Mouse (Mus musculus) liver, embryonic 11.5 days (tissue): ENCODE results near the gene Esp38. TPM values are rescaled to one million over a fixed set of nuclear protein-coding genes. Genes with fewer than 3 reads are reported as not detected.
"Not testable (repeated sequence)": the region's sequence is repeated elsewhere in the genome, so short reads cannot be mapped to it uniquely, and the experiment has no call there.

ENCODE experiments used
- ATAC-seq: fragments of 200-750 bp; cut with Nextera tagmentation; replicated peaks from 2 replicates; pipeline ENCODE4 v1.8.0; 2017; ENCODE audit warnings: moderate number of reproducible peaks, mild to moderate bottlenecking, moderate TSS enrichment, moderate library complexity; ENCODE audit not compliant: low FRiP score
- DNase-seq: peaks from one replicate; pipeline ENCODE4 v3.0.0-alpha.2; 2017; ENCODE audit warnings: low spot score
- H3K27ac ChIP-seq: fragments of 300-500 bp; sonication (generic); 2 replicates; pipeline ENCODE4 v1.5.1; 2014; ENCODE audit warnings: mild to moderate bottlenecking, low read depth, low read length, control low read depth
- H3K27me3 ChIP-seq: fragments of 300-500 bp; sonication (generic); replicated peaks from 2 replicates; pipeline ENCODE4 v1.6.1; 2014; ENCODE audit warnings: low read length, mixed read lengths; ENCODE audit not compliant: control insufficient read depth, insufficient read depth
- H3K36me3 ChIP-seq: fragments of 300-500 bp; sonication (generic); 2 replicates; pipeline ENCODE4 v1.6.1; 2014; ENCODE audit warnings: mild to moderate bottlenecking, low read length, moderate library complexity, mixed read lengths; ENCODE audit not compliant: control insufficient read depth, insufficient read depth
- H3K4me1 ChIP-seq: fragments of 300-500 bp; sonication (generic); replicated peaks from 2 replicates; pipeline ENCODE4 v1.6.1; 2014; ENCODE audit warnings: low read length, mixed read lengths; ENCODE audit not compliant: control insufficient read depth, insufficient read depth
- H3K4me2 ChIP-seq: fragments of 300-500 bp; sonication (generic); 2 replicates; pipeline ENCODE4 v1.6.1; 2014; ENCODE audit warnings: mild to moderate bottlenecking, control low read depth, moderate library complexity
- H3K4me3 ChIP-seq: fragments of 300-500 bp; sonication (generic); 2 replicates; pipeline ENCODE4 v1.5.1; 2014; ENCODE audit warnings: low read depth, low read length, control low read depth
- H3K9ac ChIP-seq: fragments of 300-500 bp; sonication (generic); 2 replicates; pipeline ENCODE4 v1.6.1; 2014; ENCODE audit warnings: low read depth, low read length, control low read depth
- H3K9me3 ChIP-seq: fragments of 300-500 bp; sonication (generic); 2 replicates; pipeline ENCODE4 v1.6.1; 2016; ENCODE audit warnings: low read length, inconsistent platforms, mixed read lengths; ENCODE audit not compliant: control insufficient read depth
- WGBS: fragments of 180-500 bp; shearing (Covaris S2); extraction: QIAGEN DNeasy Blood & Tissue Kit; methylation state at CpG from one replicate; pipeline ENCODE4 v1.1.7; 2014; 5-methylcytosine and 5-hydroxymethylcytosine counted together
- polyA plus RNA-seq: library from polyadenylated mRNA; unstranded; fragments of >200 nt; fragmentation: Nextera tagmentation; extraction: Ambion mirVana; gene quantifications from 2 replicates; pipeline ENCODE4 v1.2.1, GENCODE M21; 2014

Esp38 gene
- not detected in 2 replicates for polyA plus RNA-seq

- H3K4me2 ChIP-seq = no peak within 1 kb of the TSS
- no peak within 1 kb of the TSS for H3K4me3 ChIP-seq
- no peak within 1 kb of the TSS for H3K27ac ChIP-seq
- H3K27me3 ChIP-seq = no peaks in the 10 kb centered on the region
- H3K36me3 ChIP-seq = no peaks in the 10 kb centered on the region
- no peak for DNase-seq
- H3K4me1 ChIP-seq = no peaks in the 10 kb centered on the region
- H3K9me3 ChIP-seq = no peaks in the 10 kb centered on the region
- H3K9ac ChIP-seq = no peak within 1 kb of the TSS
- 69% methylated on average over 3 of the region's 3 CpGs for WGBS
- ATAC-seq = no peak
Observed at GRCm38 (mm10) chr17:39950220-39950619, at the start of gene Esp38. TSS of gene Esp38 (plus strand) at chr17:39950520.

GRCm38 (mm10) chr17:39902928-39903545 is 47.3 kb upstream of the Esp38 start:
- H3K27me3 ChIP-seq, H3K36me3 ChIP-seq, DNase-seq, H3K4me2 ChIP-seq, H3K27ac ChIP-seq, H3K9ac ChIP-seq, H3K4me1 ChIP-seq, H3K9me3 ChIP-seq, ATAC-seq, H3K4me3 ChIP-seq: not testable (repeated sequence)
- WGBS = 47% methylated on average over 8 of the region's 8 CpGs

Other genes starting within 250 kb of the Esp38 start
- gene AC192777.2, start 144.9 kb downstream of the Esp38 start, polyA plus RNA-seq = not detected in 2 replicates